Mouse (Mus musculus) liver, embryonic 15.5 days (tissue): Measurements from ENCODE around the gene Eme2. TPM values are rescaled to one million over a fixed set of nuclear protein-coding genes. Genes with fewer than 3 reads are reported as not detected.
A peak's percentile ranks its signal among the peaks of the same experiment; 100 is the strongest.

ENCODE experiments used
- ATAC-seq: fragments of 200-750 bp; cut with Nextera tagmentation; 2 replicates; pipeline ENCODE4 v1.8.0; 2017; ENCODE audit warnings: moderate number of reproducible peaks, mild to moderate bottlenecking, moderate library complexity; ENCODE audit not compliant: insufficient read depth
- H3K27ac ChIP-seq: fragments of 300-500 bp; sonication (generic); replicated peaks from 2 replicates; pipeline ENCODE4 v1.5.1; 2015; ENCODE audit warnings: mild to moderate bottlenecking, inconsistent platforms
- H3K27me3 ChIP-seq: fragments of 300-500 bp; sonication (generic); 2 replicates; pipeline ENCODE4 v1.6.1; 2015; ENCODE audit warnings: mild to moderate bottlenecking, inconsistent platforms
- H3K36me3 ChIP-seq: fragments of 300-500 bp; sonication (generic); replicated peaks from 2 replicates; pipeline ENCODE4 v1.6.1; 2015; ENCODE audit warnings: moderate library complexity, mild to moderate bottlenecking, inconsistent platforms
- H3K4me1 ChIP-seq: fragments of 300-500 bp; sonication (generic); replicated peaks from 2 replicates; pipeline ENCODE4 v1.6.1; 2015; ENCODE audit warnings: inconsistent platforms
- H3K4me2 ChIP-seq: fragments of 300-500 bp; sonication (generic); 2 replicates; pipeline ENCODE4 v1.6.1; 2015; ENCODE audit warnings: moderate library complexity, mild to moderate bottlenecking, inconsistent platforms
- H3K4me3 ChIP-seq: fragments of 300-500 bp; sonication (generic); replicated peaks from 2 replicates; pipeline ENCODE4 v1.5.1; 2015; ENCODE audit warnings: mild to moderate bottlenecking, inconsistent platforms
- H3K9ac ChIP-seq: fragments of 300-500 bp; sonication (generic); 2 replicates; pipeline ENCODE4 v1.6.1; 2015; ENCODE audit warnings: moderate library complexity, mild to moderate bottlenecking, inconsistent platforms
- H3K9me3 ChIP-seq: fragments of 300-500 bp; sonication (generic); replicated peaks from 2 replicates; pipeline ENCODE4 v1.6.1; 2016; ENCODE audit warnings: inconsistent platforms
- WGBS: fragments of 180-500 bp; shearing (Covaris S2); methylation state at CpG from one replicate; pipeline ENCODE4 v1.1.7; 2015; ENCODE audit warnings: mixed read lengths; ENCODE audit not compliant: insufficient replicate concordance; 5-methylcytosine and 5-hydroxymethylcytosine counted together
- polyA plus RNA-seq: library from polyadenylated mRNA; unstranded; fragments of >200 nt; fragmentation: Nextera tagmentation; extraction: Ambion mirVana; gene quantifications from 2 replicates; pipeline ENCODE4 v1.2.1, GENCODE M21; 2015

Gene Eme2
- polyA plus RNA-seq, 1 experiment from 2014 or later, result 11.5 TPM

DNA sequence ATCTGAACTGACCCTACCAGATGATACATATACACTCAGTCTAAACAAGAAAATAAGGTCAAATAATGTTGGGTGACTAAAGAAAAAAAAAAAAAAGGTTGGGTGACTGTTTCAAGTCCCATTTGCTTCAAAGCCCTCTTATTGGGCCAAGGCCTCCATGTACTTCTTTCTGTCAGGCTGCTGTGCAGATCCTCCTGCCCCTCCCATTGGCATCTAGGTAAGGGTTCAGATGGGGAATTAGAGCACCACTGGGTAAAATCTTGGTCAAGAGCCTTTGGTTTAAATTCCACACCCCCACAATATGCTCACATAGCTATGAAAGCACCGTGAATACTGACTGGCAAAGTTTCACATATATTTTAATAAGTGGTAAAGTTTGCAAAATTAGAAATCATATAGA lies 28.4 kb upstream of the Eme2 start:
- Histone ChIP-seq H3K36me3 (peaks cover 98% of the 10 kb centered on the region), H3K4me1 (no peaks in the 10 kb centered on the region), H3K9ac (no peak overlapping the region), H3K4me2 (no peak overlapping the region), H3K4me3 (no peak overlapping the region), H3K27me3 (no peaks in the 10 kb centered on the region), H3K9me3 (no peaks in the 10 kb centered on the region), H3K27ac (no peak overlapping the region)
- ATAC-seq, result no peak
- 93% methylated on average over 1 of the region's 1 CpGs for WGBS

DNA sequence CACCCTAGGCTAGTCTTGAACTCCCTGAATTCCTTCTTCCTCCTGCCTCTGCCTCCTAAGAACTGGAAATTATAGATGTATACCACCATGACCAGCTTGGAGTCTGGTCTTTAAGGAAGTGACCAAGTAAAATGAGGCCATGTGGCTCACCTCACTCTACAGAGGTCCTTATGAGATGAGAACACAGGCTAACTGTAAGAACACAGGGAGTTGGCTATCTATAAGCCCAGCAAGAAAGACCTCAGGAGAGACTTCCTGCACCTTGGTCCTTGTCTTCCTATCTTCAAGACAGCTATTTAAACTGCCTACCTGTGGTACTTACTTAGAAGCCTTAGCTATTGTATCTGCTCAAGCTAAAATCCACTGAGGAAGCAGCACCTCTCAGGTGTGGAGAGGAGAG lies 19.1 kb upstream of the Eme2 start:
- H3K27me3 ChIP-seq, result no peaks in the 10 kb centered on the region
- H3K4me2 ChIP-seq, result no peak overlapping the region
- H3K9me3 ChIP-seq, result no peaks in the 10 kb centered on the region
- H3K9ac ChIP-seq, result no peak overlapping the region
- H3K36me3 ChIP-seq, result peaks cover 99% of the 10 kb centered on the region
- no peaks in the 10 kb centered on the region for H3K4me1 ChIP-seq
- no peak overlapping the region for H3K27ac ChIP-seq
- no peak for ATAC-seq
- H3K4me3 ChIP-seq, result no peak overlapping the region

DNA sequence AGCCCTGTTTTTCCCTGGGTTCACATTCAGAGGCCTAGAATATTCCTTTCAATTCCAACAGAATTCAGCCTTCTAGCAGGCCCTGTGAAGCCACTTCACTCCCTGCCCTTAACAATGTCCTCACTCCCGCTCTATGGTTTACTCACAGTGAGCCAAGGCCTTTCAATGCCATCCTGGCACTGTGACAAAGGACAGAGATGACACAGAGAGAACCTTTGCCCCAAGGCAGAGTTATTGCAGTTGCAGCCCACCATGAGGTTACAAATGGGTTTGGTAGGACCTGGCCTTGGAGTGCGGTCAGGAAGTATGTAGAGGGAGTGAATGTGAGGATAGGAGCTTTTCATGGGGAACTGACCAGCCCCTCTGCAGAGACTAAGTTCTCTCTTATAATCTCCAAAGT lies 12.7 kb upstream of the Eme2 start:
- Histone ChIP-seq H3K27ac (0 out of 2 replicates have a peak overlapping the region, but pooled peaks have one; percentile 12), H3K36me3 (peaks cover 100% of the 10 kb centered on the region), H3K9me3 (no peaks in the 10 kb centered on the region), H3K4me2 (no peak overlapping the region), H3K4me3 (no peak overlapping the region), H3K27me3 (no peaks in the 10 kb centered on the region), H3K4me1 (peaks cover 21% of the 10 kb centered on the region), H3K9ac (no peak overlapping the region)
- 90% methylated on average over 2 of the region's 2 CpGs for WGBS
- no peak for ATAC-seq

DNA sequence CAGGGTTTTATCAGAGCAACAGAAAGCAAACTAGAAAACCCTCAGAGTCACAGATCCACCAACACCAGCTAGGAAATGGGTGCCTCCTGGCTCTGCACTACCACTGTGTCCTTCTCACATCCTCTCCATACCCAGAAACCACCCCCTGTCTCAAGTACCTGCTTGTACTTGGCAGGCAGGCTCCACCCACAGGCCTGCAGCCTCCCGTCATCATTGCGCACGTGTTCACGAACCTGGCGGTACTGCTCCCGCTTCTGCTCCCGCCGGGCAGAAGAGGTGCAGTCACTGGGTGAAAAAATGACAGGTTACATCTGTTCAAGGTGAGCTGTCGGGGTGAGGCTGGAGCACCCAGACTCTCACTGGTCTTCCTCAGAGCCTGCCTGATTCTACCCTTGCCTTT lies 8.9 kb upstream of the Eme2 start:
- Histone ChIP-seq H3K36me3 (peaks cover 100% of the 10 kb centered on the region), H3K4me1 (peaks cover 44% of the 10 kb centered on the region), H3K9me3 (no peaks in the 10 kb centered on the region), H3K9ac (0 out of 2 replicates have a peak overlapping the region, but pooled peaks have one; percentile 45), H3K4me2 (peak overlapping the region; percentile 69), H3K27me3 (no peaks in the 10 kb centered on the region), H3K4me3 (no peak overlapping the region), H3K27ac (peak overlapping the region; percentile 98)
- WGBS, result 88% methylated on average over 9 of the region's 9 CpGs
- ATAC-seq, result no peak

DNA sequence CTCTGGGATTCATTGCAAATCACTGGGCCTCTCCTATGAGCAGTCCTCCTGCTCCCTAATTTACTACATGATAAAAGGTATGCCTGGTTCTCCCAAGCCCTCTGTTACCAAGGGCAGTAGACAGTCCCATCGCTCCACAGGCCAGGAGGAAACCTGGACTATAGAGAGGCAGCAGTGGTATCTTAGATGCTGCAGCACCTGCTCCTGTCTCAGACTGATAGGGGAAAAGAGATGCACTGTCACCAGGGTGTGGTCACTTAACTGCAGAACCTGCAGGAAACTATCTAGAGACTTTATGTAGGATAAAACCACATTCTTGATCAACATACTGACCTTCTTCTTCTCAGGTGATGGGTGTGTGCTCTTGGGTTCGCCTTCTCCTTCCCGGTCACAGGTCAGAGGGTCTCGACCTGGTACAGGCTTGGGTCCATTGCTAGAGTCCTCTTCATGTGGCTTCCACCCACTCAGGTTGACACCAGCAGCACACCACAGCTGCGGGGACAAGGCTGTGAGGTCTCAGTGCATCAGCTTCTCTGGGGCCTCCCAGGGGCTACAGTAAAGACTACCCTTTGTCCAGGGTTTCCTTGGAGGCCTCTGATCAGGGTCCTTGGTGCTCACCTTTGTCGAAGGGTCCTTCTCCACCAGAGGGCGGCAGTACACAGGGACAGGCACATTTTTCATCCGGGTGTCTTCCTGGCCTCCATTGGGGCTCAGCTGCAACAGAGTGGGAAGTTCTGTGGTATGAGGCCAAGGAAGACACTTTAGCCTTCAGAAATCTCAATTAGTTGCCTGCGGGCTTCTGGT lies 8.0 kb upstream of the Eme2 start:
- peak overlapping the region; percentile 98 for H3K27ac ChIP-seq
- H3K9me3 ChIP-seq, result no peaks in the 10 kb centered on the region
- no peaks in the 10 kb centered on the region for H3K27me3 ChIP-seq
- H3K4me1 ChIP-seq, result peaks cover 53% of the 10 kb centered on the region
- WGBS, result 30% methylated on average over 9 of the region's 9 CpGs
- peak overlapping the region; percentile 45 for H3K9ac ChIP-seq
- peak; percentile 99 for ATAC-seq
- peak overlapping the region; percentile 32 for H3K4me3 ChIP-seq
- peaks cover 100% of the 10 kb centered on the region for H3K36me3 ChIP-seq
- H3K4me2 ChIP-seq, result peak overlapping the region; percentile 69

DNA sequence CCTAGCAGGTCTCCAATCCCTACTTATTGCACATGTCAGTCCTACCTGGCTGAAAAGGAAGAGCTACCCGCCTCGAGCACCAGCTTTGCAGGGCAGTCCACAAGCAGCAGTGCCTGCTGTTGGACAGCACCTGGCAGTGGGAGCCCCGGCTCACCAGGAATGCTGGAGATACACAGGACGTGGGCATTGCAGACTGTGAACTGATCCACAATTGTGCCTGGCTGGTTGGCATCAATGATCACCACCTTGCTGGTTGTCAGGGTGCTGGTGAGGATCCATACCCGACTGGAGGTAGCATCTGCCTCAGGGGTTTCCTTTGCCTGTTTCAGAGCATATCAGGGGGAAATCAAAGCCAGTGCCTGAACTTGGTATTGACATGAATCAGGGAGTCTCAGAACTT lies 7.2 kb upstream of the Eme2 start:
- Histone ChIP-seq H3K4me2 (peak overlapping the region; percentile 69), H3K4me1 (peaks cover 61% of the 10 kb centered on the region), H3K4me3 (peak overlapping the region; percentile 21; the same call in 1 of the 2 replicates), H3K9me3 (no peaks in the 10 kb centered on the region), H3K27me3 (no peaks in the 10 kb centered on the region), H3K9ac (peak overlapping the region; percentile 40), H3K27ac (peak overlapping the region; percentile 98), H3K36me3 (peaks cover 100% of the 10 kb centered on the region)
- 82% methylated on average over 5 of the region's 5 CpGs for WGBS
- ATAC-seq, result no peak

DNA sequence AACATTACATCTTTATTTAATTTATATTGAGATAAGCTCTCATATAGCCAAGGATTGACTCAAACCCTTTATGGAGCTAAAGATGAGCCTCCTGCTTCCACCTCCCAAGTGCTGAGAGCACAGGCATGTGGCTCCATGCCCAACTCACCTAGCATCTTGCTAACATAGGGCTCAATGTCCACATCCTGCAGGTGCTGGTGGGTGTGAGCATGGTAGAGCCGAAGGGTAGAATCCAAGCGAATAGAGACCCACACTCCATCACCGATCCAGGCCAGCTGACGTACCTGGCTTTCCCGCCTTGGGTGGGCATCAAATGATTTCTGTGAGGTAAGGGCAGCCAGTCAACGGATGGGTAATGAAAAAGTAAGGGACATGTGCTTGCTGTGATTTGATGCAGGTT lies 5.1 kb upstream of the Eme2 start:
- no peaks in the 10 kb centered on the region for H3K9me3 ChIP-seq
- H3K27me3 ChIP-seq, result no peaks in the 10 kb centered on the region
- H3K4me3 ChIP-seq, result no peak overlapping the region
- peaks cover 77% of the 10 kb centered on the region for H3K4me1 ChIP-seq
- WGBS, result 89% methylated on average over 6 of the region's 6 CpGs
- no peak overlapping the region for H3K27ac ChIP-seq
- H3K36me3 ChIP-seq, result peaks cover 86% of the 10 kb centered on the region
- no peak overlapping the region for H3K4me2 ChIP-seq
- no peak for ATAC-seq
- H3K9ac ChIP-seq, result no peak overlapping the region

DNA sequence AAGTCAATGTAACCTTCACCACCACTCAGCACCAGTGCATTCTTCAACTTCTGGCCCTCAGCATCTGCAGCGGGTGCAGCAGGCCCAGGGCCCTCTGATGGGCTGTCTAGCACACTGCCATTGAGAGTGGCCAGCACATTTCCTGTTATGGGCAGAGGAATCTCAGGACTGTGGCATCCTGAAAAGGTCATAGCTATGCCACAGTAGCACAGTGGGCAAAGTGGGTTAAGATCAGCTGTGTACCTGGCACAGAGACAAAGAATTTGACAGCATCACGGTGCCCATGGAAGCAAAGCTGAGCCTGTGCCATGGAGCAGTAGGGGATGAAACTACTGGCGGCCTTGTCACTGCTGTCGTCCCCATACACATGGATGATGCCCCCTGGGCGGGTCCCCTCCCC lies 4.3 kb upstream of the Eme2 start:
- peak overlapping the region; percentile 38; the same call in 1 of the 2 replicates for H3K27ac ChIP-seq
- no peaks in the 10 kb centered on the region for H3K9me3 ChIP-seq
- H3K9ac ChIP-seq, result no peak overlapping the region
- H3K36me3 ChIP-seq, result peaks cover 77% of the 10 kb centered on the region
- no peak overlapping the region for H3K4me3 ChIP-seq
- H3K27me3 ChIP-seq, result no peaks in the 10 kb centered on the region
- 80% methylated on average over 5 of the region's 5 CpGs for WGBS
- ATAC-seq, result no peak
- H3K4me2 ChIP-seq, result no peak overlapping the region
- peaks cover 76% of the 10 kb centered on the region for H3K4me1 ChIP-seq

DNA sequence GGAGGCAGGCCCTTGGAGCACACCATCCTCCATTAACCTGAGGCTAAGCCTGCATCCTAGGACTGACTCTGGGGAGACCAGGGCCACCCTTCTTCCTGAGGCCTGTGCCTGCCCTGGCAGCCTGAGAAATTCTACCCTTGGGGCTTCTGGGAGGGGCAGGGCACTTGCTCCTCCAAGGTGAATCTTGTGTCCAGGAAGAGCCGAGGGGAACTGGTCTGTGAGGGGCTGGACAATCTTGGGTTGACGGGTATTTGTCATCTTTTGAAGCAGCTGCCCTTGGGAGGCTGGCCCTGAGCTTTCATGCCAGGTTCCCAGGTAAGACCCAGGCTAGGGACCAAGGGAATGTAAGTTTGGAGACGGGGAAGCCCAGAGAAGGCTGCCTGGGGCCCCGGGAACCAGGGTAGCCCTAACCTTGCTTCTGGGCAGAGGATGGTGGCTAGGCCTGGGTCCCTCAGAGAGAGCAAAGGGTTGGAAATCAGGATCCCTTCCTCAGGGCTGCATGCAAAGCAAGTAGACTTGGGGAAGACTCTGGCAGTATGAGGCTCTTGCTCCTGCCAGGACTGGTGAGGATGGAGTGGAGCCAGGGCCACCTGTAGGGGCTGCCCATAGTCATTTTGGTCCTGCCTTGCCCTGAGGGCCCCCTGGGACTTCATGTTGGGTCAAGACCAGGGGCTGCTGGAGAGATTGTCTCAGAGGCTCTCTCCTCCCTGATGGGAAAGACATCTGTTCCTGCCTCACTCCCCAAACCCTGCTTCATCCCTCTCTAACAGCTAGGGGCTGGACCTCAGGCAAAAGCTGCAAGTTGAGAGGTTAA lies 3.4 kb upstream of the Eme2 start:
- peaks cover 75% of the 10 kb centered on the region for H3K36me3 ChIP-seq
- peak overlapping the region; percentile 87 for H3K4me2 ChIP-seq
- ATAC-seq, result no peak
- H3K4me1 ChIP-seq, result peaks cover 76% of the 10 kb centered on the region
- no peaks in the 10 kb centered on the region for H3K27me3 ChIP-seq
- H3K4me3 ChIP-seq, result peak overlapping the region; percentile 95
- 75% methylated on average over 4 of the region's 4 CpGs for whole genome bisulfite sequencing
- H3K27ac ChIP-seq, result peak overlapping the region; percentile 89
- no peaks in the 10 kb centered on the region for H3K9me3 ChIP-seq
- 0 out of 2 replicates have a peak overlapping the region, but pooled peaks have one; percentile 9 for H3K9ac ChIP-seq

DNA sequence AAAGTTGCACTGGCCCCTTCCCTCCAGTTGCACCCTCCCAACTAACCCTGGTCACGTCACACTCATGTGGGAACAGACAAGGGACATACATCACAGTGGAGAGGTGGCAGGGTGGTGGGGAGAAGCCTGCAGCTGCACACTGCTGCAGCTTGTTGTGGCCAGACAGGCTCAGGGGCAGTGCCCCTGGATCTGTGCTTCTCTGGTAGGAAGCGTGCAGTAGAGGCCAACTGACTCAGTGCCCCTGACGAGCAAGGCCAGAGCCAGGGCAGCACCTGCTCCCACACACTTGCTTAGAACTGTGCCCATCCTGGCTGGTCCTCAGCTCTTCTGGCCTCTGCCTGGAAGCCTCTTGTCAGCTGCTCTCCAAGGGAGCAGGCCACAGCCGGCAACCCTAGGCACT lies 2.7 kb upstream of the Eme2 start:
- Histone ChIP-seq H3K4me1 (peaks cover 75% of the 10 kb centered on the region), H3K27me3 (no peaks in the 10 kb centered on the region), H3K4me3 (peak overlapping the region; percentile 95), H3K9me3 (no peaks in the 10 kb centered on the region), H3K27ac (peak overlapping the region; percentile 89), H3K4me2 (peak overlapping the region; percentile 87), H3K36me3 (peaks cover 75% of the 10 kb centered on the region), H3K9ac (peak overlapping the region; percentile 92; the same call in 1 of the 2 replicates)
- no peak for ATAC-seq
- 80% methylated on average over 4 of the region's 4 CpGs for WGBS

DNA sequence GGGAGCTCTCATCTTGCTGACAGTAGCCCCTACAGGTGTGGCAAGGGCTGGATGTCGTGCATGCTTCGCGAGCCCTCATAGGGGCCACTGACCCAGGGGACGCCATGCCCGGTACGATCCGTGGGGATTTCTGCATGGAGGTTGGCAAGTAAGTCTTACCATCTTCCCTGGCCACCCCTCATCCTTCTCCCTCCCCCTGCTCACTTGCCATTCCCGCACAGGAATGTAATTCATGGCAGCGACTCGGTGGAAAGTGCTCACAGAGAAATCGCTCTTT lies 2.0 kb upstream of the Eme2 start:
- peak overlapping the region; percentile 92 for H3K9ac ChIP-seq
- peaks cover 75% of the 10 kb centered on the region for H3K36me3 ChIP-seq
- H3K27ac ChIP-seq, result peak overlapping the region; percentile 89
- WGBS, result 47% methylated on average over 11 of the region's 11 CpGs
- ATAC-seq, result no peak
- peak overlapping the region; percentile 95 for H3K4me3 ChIP-seq
- no peaks in the 10 kb centered on the region for H3K9me3 ChIP-seq
- H3K4me2 ChIP-seq, result peak overlapping the region; percentile 87
- H3K4me1 ChIP-seq, result peaks cover 68% of the 10 kb centered on the region
- no peaks in the 10 kb centered on the region for H3K27me3 ChIP-seq
